Mouse (Mus musculus) left cerebral cortex, postnatal 4 days (tissue): ENCODE data around the gene Slit3. TPM values are rescaled to one million over a fixed set of nuclear protein-coding genes. Genes with fewer than 3 reads are reported as not detected.
A peak's percentile ranks its signal among the peaks of the same experiment; 100 is the strongest.

Experiments
- DNase-seq: peaks from one replicate; pipeline ENCODE4 v3.0.0-alpha.2; 2022
- intact Hi-C: fragments of 180-260 bp; cut with DNase I; formaldehyde crosslinking; loops from one replicate; pipeline ENCODE4 v1.15.1; 2025
- total RNA-seq, 2 experiments: library from RNA; stranded (reverse); gene quantifications; 2 replicates each; pipeline ENCODE4 v1.2.3; 2021

Gene Slit3
- total RNA-seq, 2 experiments from 2014 or later: 21.2 to 29.1 TPM

GRCm38 (mm10) chr11:35297319-35297718, 176.3 kb downstream of the Slit3 start:
- intact Hi-C loops: no loop called here
- DNase-seq: no peak

GRCm38 (mm10) chr11:35298526-35298925, 177.5 kb downstream of the Slit3 start:
- intact Hi-C loops: no loop called here
- no peak for DNase-seq

GRCm38 (mm10) chr11:35299857-35300375, 178.9 kb downstream of the Slit3 start:
- intact Hi-C loops: no loop called here
- peak; percentile 42 for DNase-seq

- DNase-seq: no peak
- intact Hi-C loops: no loop called here
Observed at GRCm38 (mm10) chr11:35302272-35302671, 181.2 kb downstream of the Slit3 start.

GRCm38 (mm10) chr11:35304216-35304975, 183.4 kb downstream of the Slit3 start:
- DNase-seq: peak; percentile 73
- intact Hi-C loops: no loop called here

GRCm38 (mm10) chr11:35305111-35305510, 184.1 kb downstream of the Slit3 start:
- DNase-seq: peak; percentile 85
- intact Hi-C loops: no loop called here

GRCm38 (mm10) chr11:35305910-35306309, 184.9 kb downstream of the Slit3 start:
- DNase-seq: no peak
- intact Hi-C loops: no loop called here

GRCm38 (mm10) chr11:35306922-35307321, 185.9 kb downstream of the Slit3 start:
- intact Hi-C loops: no loop called here
- no peak for DNase-seq

GRCm38 (mm10) chr11:35307992-35308391, 187.0 kb downstream of the Slit3 start:
- DNase-seq: no peak
- intact Hi-C loops: no loop called here

- intact Hi-C loops: no loop called here
- no peak for DNase-seq
Observed at GRCm38 (mm10) chr11:35315449-35316028, 194.5 kb downstream of the Slit3 start.

- no peak for DNase-seq
- intact Hi-C loops: no loop called here
Observed at GRCm38 (mm10) chr11:35317221-35317620, 196.2 kb downstream of the Slit3 start.

- intact Hi-C loops: no loop called here
- no peak for DNase-seq
Observed at GRCm38 (mm10) chr11:35317775-35318432, 196.9 kb downstream of the Slit3 start.

GRCm38 (mm10) chr11:35318433-35319020, 197.5 kb downstream of the Slit3 start:
- no peak for DNase-seq
- intact Hi-C loops: no loop called here

- no peak for DNase-seq
- intact Hi-C loops: no loop called here
Observed at GRCm38 (mm10) chr11:35320518-35320917, 199.5 kb downstream of the Slit3 start.

GRCm38 (mm10) chr11:35324397-35324796, 203.4 kb downstream of the Slit3 start:
- DNase-seq: no peak
- intact Hi-C loops: no loop called here

GRCm38 (mm10) chr11:35325131-35325995, 204.3 kb downstream of the Slit3 start:
- no peak for DNase-seq
- intact Hi-C loops: no loop called here

GRCm38 (mm10) chr11:35326346-35326745, 205.3 kb downstream of the Slit3 start:
- intact Hi-C loops: no loop called here
- no peak for DNase-seq

- intact Hi-C loops: no loop called here
- DNase-seq: no peak
Observed at GRCm38 (mm10) chr11:35327899-35328298, 206.9 kb downstream of the Slit3 start.

- DNase-seq: no peak
- intact Hi-C loops: no loop called here
Observed at GRCm38 (mm10) chr11:35331476-35331875, 210.5 kb downstream of the Slit3 start.

GRCm38 (mm10) chr11:35336558-35336957, 215.5 kb downstream of the Slit3 start:
- DNase-seq: peak; percentile 72
- intact Hi-C loops: no loop called here
